Mouse (Mus musculus): ENCODE measurements around the gene Cldn14.

DNA sequence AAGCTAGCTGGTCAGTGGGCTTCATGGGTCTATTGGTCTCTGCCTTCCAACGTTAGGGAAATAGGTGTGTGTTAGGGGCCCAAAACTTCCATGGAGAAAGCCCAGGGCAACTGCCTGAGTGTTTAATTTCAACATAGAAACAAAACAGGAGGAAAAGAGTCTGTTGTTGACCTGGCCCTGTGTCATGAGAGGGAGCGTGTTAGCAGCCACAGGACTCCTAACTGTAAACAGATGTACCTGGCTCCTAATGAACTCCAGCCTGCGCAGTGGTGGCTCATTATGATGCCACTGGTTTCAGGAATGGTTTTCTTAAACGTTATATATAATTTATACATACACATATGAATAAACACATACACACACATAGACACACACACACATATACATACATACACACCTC, 68.7 kb downstream of the Cldn14 start:
- TF ChIP-seq CTCF (IDR thresholded peaks at IDR 0.05; ENCODE audit: extremely low read depth, insufficient read length, insufficient replicate concordance, low read depth, low read length) = no peak
- no peak for TF ChIP-seq POLR2A (IDR thresholded peaks at IDR 0.05; ENCODE audit: low read depth, low read length)

Data from small intestine, adult 2 months (tissue).